Mouse (Mus musculus) liver, embryonic 14.5 days (tissue): Measurements from ENCODE around the gene Herpud1. TPM values are rescaled to one million over a fixed set of nuclear protein-coding genes. Genes with fewer than 3 reads are reported as not detected.

ENCODE experiments used
- ATAC-seq: fragments of 200-750 bp; cut with Nextera tagmentation; 2 replicates; pipeline ENCODE4 v1.8.0; 2017; ENCODE audit warnings: moderate number of reproducible peaks, mild to moderate bottlenecking, moderate library complexity; ENCODE audit not compliant: insufficient read depth
- DNase-seq, 3 experiments: peaks; one replicate each; pipeline ENCODE4 v3.0.0-alpha.2; 2012 to 2013; ENCODE audit warnings: low read depth in 3 of 3, low spot score in 3 of 3
- H3K27ac ChIP-seq: fragments of 300-500 bp; sonication (generic); 2 replicates; pipeline ENCODE4 v1.5.1; 2014; ENCODE audit warnings: moderate library complexity, mild to moderate bottlenecking, control low read depth, inconsistent platforms
- H3K27me3 ChIP-seq: fragments of 300-500 bp; sonication (generic); 2 replicates; pipeline ENCODE4 v1.6.1; 2014; ENCODE audit warnings: mild to moderate bottlenecking, low read length, moderate library complexity; ENCODE audit not compliant: control insufficient read depth, insufficient read depth
- H3K36me3 ChIP-seq: fragments of 300-500 bp; sonication (generic); replicated peaks from 2 replicates; pipeline ENCODE4 v1.6.1; 2014; ENCODE audit warnings: low read depth; ENCODE audit not compliant: control insufficient read depth, insufficient read depth
- H3K4me1 ChIP-seq, 2 experiments: fragments of 200-500 bp in 1 of 2; fragments of 300-500 bp in 1 of 2; sonication (generic) in 1 of 2; replicated peaks; 2 replicates each; pipeline ENCODE4 v1.6.1; 2012 to 2014; ENCODE audit warnings: antibody characterized with exemption in 1 of 2, inconsistent platforms in 1 of 2, low read length in 1 of 2; ENCODE audit not compliant: control insufficient read depth in 2 of 2, insufficient read depth in 2 of 2
- H3K4me2 ChIP-seq: fragments of 300-500 bp; sonication (generic); 2 replicates; pipeline ENCODE4 v1.6.1; 2014; ENCODE audit warnings: low read depth, mild to moderate bottlenecking, control low read depth, moderate library complexity
- H3K4me3 ChIP-seq, 2 experiments: fragments of 200-500 bp in 1 of 2; fragments of 300-500 bp in 1 of 2; sonication (generic) in 1 of 2; 2 replicates each; pipeline ENCODE4 v1.5.1; 2012 to 2014; ENCODE audit warnings: low read depth in 2 of 2, low read length in 2 of 2, mild to moderate bottlenecking in 2 of 2, control low read depth in 1 of 2, inconsistent platforms in 1 of 2, moderate library complexity in 1 of 2; ENCODE audit not compliant: insufficient read depth in 1 of 2
- H3K9ac ChIP-seq: fragments of 300-500 bp; sonication (generic); replicated peaks from 2 replicates; pipeline ENCODE4 v1.6.1; 2014; ENCODE audit warnings: mild to moderate bottlenecking, control low read depth, moderate library complexity
- H3K9me3 ChIP-seq: fragments of 300-500 bp; sonication (generic); 2 replicates; pipeline ENCODE4 v1.6.1; 2016; ENCODE audit warnings: low read length, mixed read lengths; ENCODE audit not compliant: control insufficient read depth
- CTCF ChIP-seq: IDR thresholded peaks from 2 replicates; pipeline ENCODE4 v1.5.1; 2016; ENCODE audit warnings: antibody characterized with exemption, low read depth, control low read depth
- EP300 ChIP-seq: IDR thresholded peaks from 2 replicates; pipeline ENCODE4 v1.6.1; 2016; ENCODE audit warnings: antibody characterized with exemption, low read depth
- WGBS: fragments of 180-500 bp; shearing (Covaris S2); extraction: QIAGEN DNeasy Blood & Tissue Kit; methylation state at CpG from one replicate; pipeline ENCODE4 v1.1.7; 2014; ENCODE audit not compliant: insufficient replicate concordance; 5-methylcytosine and 5-hydroxymethylcytosine counted together
- polyA plus RNA-seq, 2 experiments: library from polyadenylated mRNA; depleted of rRNA in 1 of 2; stranded (reverse) in 1 of 2; unstranded in 1 of 2; fragments of >200 nt; fragmentation: Nextera tagmentation in 1 of 2; extraction: Ambion mirVana in 1 of 2; gene quantifications; 2 replicates each; pipeline versions ENCODE4 v1.2.1 to v1.2.3; 2012 to 2014

The Herpud1 gene
- polyA plus RNA-seq, 2 experiments, result 46.7 to 86.5 TPM

- no peaks in the 10 kb centered on the region for H3K9me3 ChIP-seq
Observed at GRCm38 (mm10) chr8:94413509-94413908, 27.3 kb downstream of the Herpud1 start.

DNA sequence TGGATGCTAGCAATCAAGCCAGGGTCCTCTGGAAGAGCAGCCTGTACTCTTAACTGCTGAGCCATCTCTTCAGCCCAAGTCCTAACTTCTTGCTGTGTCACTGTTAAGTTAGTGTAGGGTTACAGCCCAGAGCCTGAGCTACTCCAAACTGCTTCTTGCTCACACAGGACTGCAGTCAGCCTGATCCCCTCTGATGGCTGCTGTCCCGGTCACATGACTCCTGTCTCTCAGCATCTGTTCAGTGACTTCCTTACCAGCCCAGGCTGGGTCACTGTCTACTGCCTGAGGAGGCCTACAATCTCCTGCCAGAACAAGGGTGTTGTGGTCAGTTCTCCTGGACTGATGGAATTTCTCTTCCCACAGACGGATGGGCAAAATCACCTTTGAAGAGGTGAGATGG, 29.0 kb downstream of the Herpud1 start:
- no peak for DNase-seq
- no peak for ATAC-seq
- no peak overlapping the region for H3K27ac ChIP-seq
- no peak overlapping the region for H3K4me3 ChIP-seq
- no peak overlapping the region for H3K9ac ChIP-seq
- no peaks in the 10 kb centered on the region for H3K4me1 ChIP-seq
- H3K36me3 ChIP-seq, result no peaks in the 10 kb centered on the region
- H3K9me3 ChIP-seq, result no peaks in the 10 kb centered on the region
- TF ChIP-seq CTCF (no peak), EP300 (no peak)
- H3K27me3 ChIP-seq, result no peaks in the 10 kb centered on the region
- H3K4me2 ChIP-seq, result no peak overlapping the region
- WGBS, result 45% methylated on average over 2 of the region's 2 CpGs

More at GRCm38 (mm10) chr8:94413509-94413908, 27.3 kb downstream of the Herpud1 start:
- no peak for TF ChIP-seq CTCF
- no peak for TF ChIP-seq EP300
- H3K4me3 ChIP-seq, result no peak overlapping the region
- peaks cover 0 to 5% of the 10 kb centered on the region in 2 experiments; a peak in 2 of 4 replicates for H3K4me1 ChIP-seq
- no peaks in the 10 kb centered on the region for H3K27me3 ChIP-seq
- no peak for DNase-seq
- 52% methylated on average over 6 of the region's 6 CpGs for WGBS
- H3K36me3 ChIP-seq, result no peaks in the 10 kb centered on the region
- no peak overlapping the region for H3K9ac ChIP-seq
- H3K27ac ChIP-seq, result no peak overlapping the region
- H3K4me2 ChIP-seq, result no peak overlapping the region
- ATAC-seq, result no peak

DNA sequence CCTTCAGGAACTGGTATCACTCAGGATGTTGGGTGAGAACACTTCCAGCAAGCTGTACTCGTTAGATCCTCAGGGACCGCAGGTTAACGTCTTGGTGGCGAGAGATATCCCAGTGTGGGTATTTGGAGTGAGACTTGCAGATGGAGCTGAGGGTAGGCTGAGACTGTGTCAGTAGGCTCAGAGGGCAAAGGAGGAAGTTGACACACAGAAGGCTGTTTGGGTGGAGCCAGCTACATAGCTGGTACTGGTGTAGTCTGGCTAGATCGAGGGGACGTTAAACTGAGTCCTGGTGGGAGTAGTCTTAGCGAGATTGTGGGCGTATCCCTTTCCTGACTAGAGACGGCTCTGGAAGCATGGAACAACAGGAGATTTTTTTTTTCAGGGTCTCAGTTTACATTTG, 31.8 kb downstream of the Herpud1 start:
- no peaks in the 10 kb centered on the region for H3K9me3 ChIP-seq
- 34% methylated on average over 9 of the region's 9 CpGs for WGBS
- no peak for TF ChIP-seq CTCF
- no peaks in the 10 kb centered on the region for H3K27me3 ChIP-seq
- H3K27ac ChIP-seq, result no peak overlapping the region
- no peak overlapping the region for H3K4me2 ChIP-seq
- no peak for ATAC-seq
- DNase-seq, result no peak
- H3K9ac ChIP-seq, result no peak overlapping the region
- no peak overlapping the region for H3K4me3 ChIP-seq
- no peaks in the 10 kb centered on the region for H3K36me3 ChIP-seq
- H3K4me1 ChIP-seq, result no peaks in the 10 kb centered on the region

DNA sequence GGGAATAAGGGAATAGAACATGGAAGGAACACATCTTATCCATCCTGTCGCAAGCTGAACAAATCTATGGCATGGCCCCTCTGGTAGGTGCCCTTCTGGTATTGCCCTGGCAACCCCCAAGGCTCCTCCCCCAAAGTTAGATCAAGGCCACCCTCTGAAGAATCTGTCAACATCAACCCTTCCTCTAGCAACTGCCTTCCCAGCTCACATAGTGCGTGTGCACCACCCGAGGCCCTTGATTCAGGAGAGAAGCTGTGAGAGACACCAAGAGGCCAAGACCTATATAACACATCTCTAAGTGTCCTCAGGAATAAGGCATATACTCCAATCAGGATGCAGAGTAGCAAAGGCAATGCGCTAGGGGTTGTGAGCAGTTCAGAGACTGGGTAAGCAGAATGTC, 36.0 kb downstream of the Herpud1 start:
- no peak for DNase-seq
- WGBS, result 63% methylated on average over 4 of the region's 4 CpGs
- H3K9me3 ChIP-seq, result no peaks in the 10 kb centered on the region

DNA sequence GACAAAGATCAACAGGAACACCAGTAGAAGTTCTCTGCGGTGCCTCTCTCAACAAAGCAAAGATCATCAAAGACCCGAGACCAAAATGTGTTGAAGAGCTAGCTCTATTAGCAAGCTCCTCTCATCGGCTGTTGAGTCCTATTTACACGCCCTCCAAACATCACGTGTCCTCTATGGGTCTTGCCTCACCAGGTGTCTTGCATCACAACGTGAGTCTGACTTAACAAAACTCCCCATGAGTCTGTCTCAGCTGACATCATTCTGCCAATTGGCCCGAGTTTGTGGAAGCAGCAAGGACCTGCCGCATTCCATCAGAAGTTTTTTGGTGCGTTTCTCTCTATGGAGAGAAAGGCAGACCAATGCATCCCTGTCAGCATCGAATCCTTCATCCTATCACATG, 41.7 kb downstream of the Herpud1 start:
- DNase-seq (peak in 1 of 3 experiments; percentile 11), ATAC-seq (no peak)
- 45% methylated on average over 10 of the region's 10 CpGs for WGBS
- Histone ChIP-seq H3K27me3 (peaks cover 2% of the 10 kb centered on the region), H3K4me2 (no peak overlapping the region), H3K4me3 (no peak overlapping the region), H3K36me3 (no peaks in the 10 kb centered on the region), H3K9me3 (no peaks in the 10 kb centered on the region), H3K4me1 (no peaks in the 10 kb centered on the region), H3K9ac (no peak overlapping the region), H3K27ac (no peak overlapping the region)
- no peak for TF ChIP-seq EP300
- TF ChIP-seq CTCF, result no peak

More for the DNA sequence above, 36.0 kb downstream of the Herpud1 start:
- H3K4me1 ChIP-seq, result no peaks in the 10 kb centered on the region
- ATAC-seq, result no peak
- H3K36me3 ChIP-seq, result no peaks in the 10 kb centered on the region
- no peak overlapping the region for H3K27ac ChIP-seq
- TF ChIP-seq CTCF (no peak), EP300 (no peak)
- no peak overlapping the region for H3K4me2 ChIP-seq
- H3K9ac ChIP-seq, result no peak overlapping the region
- no peaks in the 10 kb centered on the region for H3K27me3 ChIP-seq
- H3K4me3 ChIP-seq, result no peak overlapping the region
